Mouse (Mus musculus) skeletal muscle tissue, adult 2 months (tissue): Measurements from ENCODE around the gene C87436.
"Not testable (repeated sequence)": the region's sequence is repeated elsewhere in the genome, so short reads cannot be mapped to it uniquely, and the experiment has no call there.

ENCODE experiments used
- DNase-seq: peaks from one replicate; pipeline ENCODE4 v3.0.0-alpha.2; 2012; ENCODE audit warnings: low read depth, low spot score

Gene C87436

GRCm38 (mm10) chr6:86481871-86482270 is 43.7 kb downstream of the C87436 start:
- DNase-seq: no peak

- DNase-seq: no peak
These were observed 47.9 kb downstream of the C87436 start for GRCm38 (mm10) chr6:86485943-86486640.

- peak; percentile 96 for DNase-seq
These were observed 49.4 kb downstream of the C87436 start for GRCm38 (mm10) chr6:86487358-86488148.

GRCm38 (mm10) chr6:86488149-86488485 is 49.9 kb downstream of the C87436 start:
- peak; percentile 91 for DNase-seq

GRCm38 (mm10) chr6:86489945-86490344 is 51.8 kb downstream of the C87436 start:
- no peak for DNase-seq

GRCm38 (mm10) chr6:86490413-86490812 is 52.2 kb downstream of the C87436 start:
- not testable (repeated sequence) for DNase-seq

- no peak for DNase-seq
These were observed 55.5 kb downstream of the C87436 start for GRCm38 (mm10) chr6:86493469-86494263.

GRCm38 (mm10) chr6:86494767-86495166 is 56.6 kb downstream of the C87436 start:
- DNase-seq: no peak

- DNase-seq: no peak
These were observed 57.5 kb downstream of the C87436 start for GRCm38 (mm10) chr6:86495661-86496060.

- DNase-seq: no peak
These were observed 58.0 kb downstream of the C87436 start for GRCm38 (mm10) chr6:86496127-86496526.

GRCm38 (mm10) chr6:86496585-86496984 is 58.4 kb downstream of the C87436 start:
- DNase-seq: no peak

GRCm38 (mm10) chr6:86497071-86497815 is 59.1 kb downstream of the C87436 start:
- no peak for DNase-seq

- DNase-seq: no peak
These were observed 60.0 kb downstream of the C87436 start for GRCm38 (mm10) chr6:86497942-86498732.

- DNase-seq: no peak
These were observed 61.5 kb downstream of the C87436 start for GRCm38 (mm10) chr6:86499571-86500109.

GRCm38 (mm10) chr6:86503513-86503912 is 65.3 kb downstream of the C87436 start:
- no peak for DNase-seq

GRCm38 (mm10) chr6:86505671-86506070 is 67.5 kb downstream of the C87436 start:
- DNase-seq: no peak

- no peak for DNase-seq
These were observed 68.1 kb downstream of the C87436 start for GRCm38 (mm10) chr6:86506309-86506708.

GRCm38 (mm10) chr6:86507116-86507515 is 68.9 kb downstream of the C87436 start:
- no peak for DNase-seq

- DNase-seq: no peak
These were observed 70.6 kb downstream of the C87436 start for GRCm38 (mm10) chr6:86508736-86509135.

- no peak for DNase-seq
These were observed 71.2 kb downstream of the C87436 start for GRCm38 (mm10) chr6:86509194-86509865.
